Mouse (Mus musculus): ENCODE data around the gene Gm20388. TPM values are rescaled to one million over a fixed set of nuclear protein-coding genes. Genes with fewer than 3 reads are reported as not detected.
"Not testable (repeated sequence)": the region's sequence is repeated elsewhere in the genome, so short reads cannot be mapped to it uniquely, and the experiment has no call there.

Gm20388 gene
- polyA plus RNA-seq, 1 experiment from 2014 or later, result 7.4 TPM

DNA sequence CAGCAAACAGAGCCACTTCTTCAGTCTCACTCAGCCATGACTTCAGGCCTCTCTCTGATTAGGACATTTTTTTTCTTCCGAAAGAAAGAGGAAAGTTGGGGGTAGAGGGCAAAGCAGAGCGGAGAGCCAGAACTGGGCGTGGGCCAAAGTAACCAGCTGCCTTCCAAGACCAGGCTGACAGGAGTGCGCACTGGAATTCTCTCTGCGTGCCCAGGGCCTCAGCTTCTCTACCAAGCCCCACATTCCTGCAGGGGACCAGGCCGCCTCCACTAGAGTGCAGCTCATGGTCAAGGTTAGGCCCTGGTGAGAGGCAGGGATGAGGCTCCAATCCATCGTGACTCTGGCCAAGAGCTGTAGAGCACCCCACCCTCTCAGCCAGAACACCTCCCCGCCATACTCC lies 1520.9 kb downstream of the Gm20388 start:
- H3K27ac ChIP-seq (ENCODE audit: low read length), result no peak overlapping the region
- WGBS, result 51% methylated on average over 8 of the region's 8 CpGs
- no peak overlapping the region for H3K9ac ChIP-seq (ENCODE audit: low read length)
- H3K9me3 ChIP-seq (replicated peaks; ENCODE audit: control insufficient read depth, low read length), result no peaks in the 10 kb centered on the region
- no peaks in the 10 kb centered on the region for H3K27me3 ChIP-seq (ENCODE audit: control insufficient read depth, insufficient read depth, low read length)
- H3K4me3 ChIP-seq (replicated peaks; ENCODE audit: low read length), result no peak overlapping the region
- H3K4me1 ChIP-seq (ENCODE audit: control insufficient read depth, insufficient read depth, low read length), result peaks cover 2% of the 10 kb centered on the region; the same call in 1 of the 2 replicates
- H3K4me2 ChIP-seq (ENCODE audit: low read depth, low read length), result no peak overlapping the region
- H3K36me3 ChIP-seq (ENCODE audit: control insufficient read depth, insufficient read depth, low read length), result no peaks in the 10 kb centered on the region
- no peak for ATAC-seq (ENCODE audit: insufficient read depth, low FRiP score)

DNA sequence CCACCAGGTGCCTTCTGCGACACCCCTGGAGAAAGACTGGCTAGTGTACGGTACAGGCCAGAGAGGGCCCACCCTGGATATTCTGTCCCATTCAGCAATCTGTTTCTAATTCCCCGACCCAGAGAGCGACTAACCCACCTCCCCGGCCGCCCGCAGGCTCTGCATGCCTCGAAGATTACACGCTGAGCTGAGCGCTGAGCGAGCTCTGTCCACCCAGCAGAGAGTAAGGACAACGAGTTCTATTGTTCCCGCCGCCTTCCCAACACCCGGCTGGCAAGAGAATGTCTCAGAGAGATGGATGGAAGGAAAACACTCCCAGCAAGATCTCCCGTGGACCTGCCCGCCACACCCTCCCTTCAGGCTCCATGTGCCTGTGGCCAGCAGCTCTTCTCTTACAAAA lies 1522.8 kb downstream of the Gm20388 start:
- Histone ChIP-seq H3K36me3 (ENCODE audit: control insufficient read depth, insufficient read depth, low read length) (no peaks in the 10 kb centered on the region), H3K4me2 (ENCODE audit: low read depth, low read length) (no peak overlapping the region), H3K4me3 (replicated peaks; ENCODE audit: low read length) (no peak overlapping the region), H3K9me3 (replicated peaks; ENCODE audit: control insufficient read depth, low read length) (no peaks in the 10 kb centered on the region), H3K27ac (ENCODE audit: low read length) (no peak overlapping the region), H3K9ac (ENCODE audit: low read length) (peak overlapping the region; percentile 30; the same call in 1 of the 2 replicates), H3K4me1 (ENCODE audit: control insufficient read depth, insufficient read depth, low read length) (peaks cover 5% of the 10 kb centered on the region; the same call in 1 of the 2 replicates), H3K27me3 (ENCODE audit: control insufficient read depth, insufficient read depth, low read length) (no peaks in the 10 kb centered on the region)
- ATAC-seq (ENCODE audit: insufficient read depth, low FRiP score), result no peak
- 28% methylated on average over 17 of the region's 17 CpGs for WGBS

DNA sequence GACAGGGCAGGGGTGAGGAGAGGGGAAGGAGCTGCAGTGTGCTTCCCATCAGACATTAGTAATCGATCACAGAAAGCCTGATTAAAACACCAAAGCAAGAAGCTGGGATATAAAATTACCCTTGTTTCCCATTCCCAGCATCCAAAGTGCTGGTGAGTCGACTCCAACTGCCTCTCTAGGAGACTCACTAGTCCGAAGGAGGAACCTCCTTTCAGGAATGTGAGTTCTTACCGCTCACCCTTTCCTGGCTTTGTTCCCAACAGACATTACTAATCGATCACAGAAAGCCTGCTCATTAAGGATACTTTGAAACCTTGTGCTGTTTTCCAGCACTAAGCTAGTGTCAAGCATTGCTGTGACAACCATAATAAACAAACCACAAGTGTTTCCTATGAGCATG lies 1526.0 kb downstream of the Gm20388 start:
- Histone ChIP-seq H3K9me3 (replicated peaks; ENCODE audit: control insufficient read depth, low read length) (no peaks in the 10 kb centered on the region), H3K27ac (ENCODE audit: low read length) (no peak overlapping the region), H3K4me2 (ENCODE audit: low read depth, low read length) (peak overlapping the region; percentile 27; the same call in 1 of the 2 replicates), H3K27me3 (ENCODE audit: control insufficient read depth, insufficient read depth, low read length) (no peaks in the 10 kb centered on the region), H3K4me3 (replicated peaks; ENCODE audit: low read length) (no peak overlapping the region), H3K9ac (ENCODE audit: low read length) (no peak overlapping the region), H3K4me1 (ENCODE audit: control insufficient read depth, insufficient read depth, low read length) (peaks cover 5% of the 10 kb centered on the region; the same call in 1 of the 2 replicates), H3K36me3 (ENCODE audit: control insufficient read depth, insufficient read depth, low read length) (no peaks in the 10 kb centered on the region)
- no peak for ATAC-seq (ENCODE audit: insufficient read depth, low FRiP score)
- WGBS, result 52% methylated on average over 5 of the region's 5 CpGs

DNA sequence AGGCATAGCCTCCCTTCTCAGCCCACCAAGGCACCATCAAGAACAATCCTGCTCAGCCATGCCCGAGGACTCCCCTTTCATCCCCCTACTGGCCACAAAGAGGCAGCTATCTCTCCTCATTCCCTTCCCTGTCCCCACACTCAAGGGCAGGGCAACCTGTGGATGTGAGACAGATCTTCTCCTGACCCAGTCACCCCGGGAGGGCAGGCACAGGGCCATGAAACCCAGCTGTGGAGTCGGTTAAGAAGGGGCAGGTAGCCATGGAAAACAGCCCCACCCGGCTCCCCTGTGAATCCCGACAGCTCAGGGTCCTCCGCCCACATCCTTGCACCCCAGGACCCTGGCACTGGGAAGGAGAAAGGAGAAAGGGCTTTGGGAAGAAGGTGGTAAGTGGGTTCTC lies 1526.9 kb downstream of the Gm20388 start:
- peaks cover 5% of the 10 kb centered on the region; the same call in 1 of the 2 replicates for H3K4me1 ChIP-seq (ENCODE audit: control insufficient read depth, insufficient read depth, low read length)
- H3K27me3 ChIP-seq (ENCODE audit: control insufficient read depth, insufficient read depth, low read length), result no peaks in the 10 kb centered on the region
- no peak overlapping the region for H3K4me2 ChIP-seq (ENCODE audit: low read depth, low read length)
- H3K9ac ChIP-seq (ENCODE audit: low read length), result no peak overlapping the region
- WGBS, result 60% methylated on average over 6 of the region's 6 CpGs
- no peak overlapping the region for H3K27ac ChIP-seq (ENCODE audit: low read length)
- H3K4me3 ChIP-seq (replicated peaks; ENCODE audit: low read length), result no peak overlapping the region
- H3K36me3 ChIP-seq (ENCODE audit: control insufficient read depth, insufficient read depth, low read length), result no peaks in the 10 kb centered on the region
- H3K9me3 ChIP-seq (replicated peaks; ENCODE audit: control insufficient read depth, low read length), result no peaks in the 10 kb centered on the region
- ATAC-seq (ENCODE audit: insufficient read depth, low FRiP score), result no peak

DNA sequence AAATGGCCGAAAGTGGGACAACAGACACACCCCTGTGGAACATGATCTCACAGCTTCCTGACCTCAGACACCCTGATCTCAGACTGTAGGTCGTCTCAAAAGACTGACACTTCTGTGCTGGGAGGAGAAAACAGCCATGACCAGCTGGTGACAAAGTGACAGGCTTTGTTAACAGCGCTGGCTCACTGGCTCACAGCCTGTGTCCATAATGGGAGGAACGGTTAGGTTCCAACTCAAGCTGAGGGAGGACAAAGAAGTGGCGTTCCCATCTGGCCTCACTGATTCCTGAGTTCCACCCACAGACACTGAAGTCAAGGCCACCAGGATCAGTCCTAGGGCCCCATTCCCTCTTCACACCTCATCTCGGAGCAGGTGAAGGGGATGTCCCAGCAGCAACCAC lies 1527.5 kb downstream of the Gm20388 start:
- 43% methylated on average over 6 of the region's 6 CpGs for WGBS
- no peak overlapping the region for H3K4me2 ChIP-seq (ENCODE audit: low read depth, low read length)

DNA sequence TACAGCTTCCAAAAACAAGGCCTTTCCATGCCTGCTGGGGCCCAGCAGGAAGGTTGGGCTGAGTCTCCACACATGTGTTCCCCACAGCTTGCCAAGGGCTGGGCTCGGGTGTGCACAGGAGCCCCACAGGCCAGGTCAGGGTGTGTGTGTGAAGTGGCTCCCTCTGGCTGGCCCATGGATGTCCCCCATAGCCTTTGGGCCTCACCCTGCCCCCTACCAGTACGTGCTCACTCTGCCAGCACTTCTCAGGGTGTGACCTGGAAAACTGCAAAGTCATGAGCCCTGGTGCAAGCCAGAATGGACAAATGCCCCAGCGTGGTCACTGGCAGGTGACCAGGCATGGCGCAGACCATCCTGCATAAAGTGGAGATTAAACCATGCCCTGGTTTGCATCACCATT lies 1528.7 kb downstream of the Gm20388 start:
- ATAC-seq (ENCODE audit: insufficient read depth, low FRiP score), result no peak
- Histone ChIP-seq H3K4me2 (ENCODE audit: low read depth, low read length) (no peak overlapping the region), H3K4me1 (ENCODE audit: control insufficient read depth, insufficient read depth, low read length) (0 out of 2 replicates have a peak, but pooled peaks cover 5% of the 10 kb centered on the region), H3K27me3 (ENCODE audit: control insufficient read depth, insufficient read depth, low read length) (no peaks in the 10 kb centered on the region), H3K27ac (ENCODE audit: low read length) (no peak overlapping the region), H3K4me3 (replicated peaks; ENCODE audit: low read length) (no peak overlapping the region), H3K36me3 (ENCODE audit: control insufficient read depth, insufficient read depth, low read length) (no peaks in the 10 kb centered on the region), H3K9ac (ENCODE audit: low read length) (no peak overlapping the region), H3K9me3 (replicated peaks; ENCODE audit: control insufficient read depth, low read length) (no peaks in the 10 kb centered on the region)
- WGBS, result 73% methylated on average over 4 of the region's 4 CpGs

More for the DNA sequence above, 1527.5 kb downstream of the Gm20388 start:
- Histone ChIP-seq H3K4me1 (ENCODE audit: control insufficient read depth, insufficient read depth, low read length) (peaks cover 5% of the 10 kb centered on the region; the same call in 1 of the 2 replicates), H3K36me3 (ENCODE audit: control insufficient read depth, insufficient read depth, low read length) (no peaks in the 10 kb centered on the region), H3K27ac (ENCODE audit: low read length) (no peak overlapping the region), H3K9me3 (replicated peaks; ENCODE audit: control insufficient read depth, low read length) (no peaks in the 10 kb centered on the region), H3K4me3 (replicated peaks; ENCODE audit: low read length) (no peak overlapping the region), H3K9ac (ENCODE audit: low read length) (no peak overlapping the region), H3K27me3 (ENCODE audit: control insufficient read depth, insufficient read depth, low read length) (no peaks in the 10 kb centered on the region)
- no peak for ATAC-seq (ENCODE audit: insufficient read depth, low FRiP score)

DNA sequence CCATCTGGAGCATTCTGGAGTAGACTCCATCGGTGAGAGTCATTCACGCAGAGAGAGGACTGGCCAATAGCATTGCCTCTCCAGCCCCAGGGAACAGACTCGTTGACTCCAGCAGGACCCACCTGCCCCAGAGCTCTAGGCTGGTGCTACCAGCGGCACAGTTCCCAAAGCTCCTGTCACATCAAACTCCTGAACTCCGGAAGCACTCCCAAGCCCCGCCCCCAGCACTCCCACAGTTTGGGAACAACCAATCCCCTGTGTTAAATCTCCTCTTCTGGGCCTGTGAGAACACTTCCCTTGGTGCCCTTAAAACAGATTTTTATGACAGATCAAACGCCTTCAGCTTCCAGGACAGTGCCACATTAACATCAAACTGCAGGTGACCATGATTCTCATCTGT lies 1532.7 kb downstream of the Gm20388 start:
- no peak overlapping the region for H3K4me2 ChIP-seq (ENCODE audit: low read depth, low read length)
- no peaks in the 10 kb centered on the region for H3K9me3 ChIP-seq (replicated peaks; ENCODE audit: control insufficient read depth, low read length)
- no peak overlapping the region for H3K4me3 ChIP-seq (replicated peaks; ENCODE audit: low read length)
- H3K4me1 ChIP-seq (ENCODE audit: control insufficient read depth, insufficient read depth, low read length), result no peaks in the 10 kb centered on the region
- no peak overlapping the region for H3K27ac ChIP-seq (ENCODE audit: low read length)
- no peaks in the 10 kb centered on the region for H3K36me3 ChIP-seq (ENCODE audit: control insufficient read depth, insufficient read depth, low read length)
- WGBS, result 59% methylated on average over 7 of the region's 7 CpGs
- no peaks in the 10 kb centered on the region for H3K27me3 ChIP-seq (ENCODE audit: control insufficient read depth, insufficient read depth, low read length)
- no peak for ATAC-seq (ENCODE audit: insufficient read depth, low FRiP score)
- H3K9ac ChIP-seq (ENCODE audit: low read length), result no peak overlapping the region

DNA sequence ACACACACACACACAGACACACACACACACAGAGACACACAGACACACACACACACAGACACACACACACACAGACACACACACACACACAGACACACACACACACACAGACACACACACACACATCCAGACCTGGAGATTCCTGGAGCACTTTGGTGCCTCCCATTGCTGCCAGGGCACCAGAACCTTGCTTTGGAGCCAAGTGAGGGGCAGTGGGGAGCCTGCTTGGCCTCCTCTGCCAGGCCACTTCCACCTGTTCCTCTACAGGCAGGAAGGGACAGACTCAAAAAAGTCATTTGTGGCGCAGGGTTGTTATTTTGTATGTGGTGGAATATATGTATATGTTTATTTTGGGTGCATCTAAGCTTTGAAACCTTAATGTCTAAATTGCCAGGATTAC lies 1533.9 kb downstream of the Gm20388 start:
- not testable (repeated sequence) for H3K9ac ChIP-seq (ENCODE audit: low read length); H3K27me3 ChIP-seq (ENCODE audit: control insufficient read depth, insufficient read depth, low read length); H3K36me3 ChIP-seq (ENCODE audit: control insufficient read depth, insufficient read depth, low read length); H3K4me2 ChIP-seq (ENCODE audit: low read depth, low read length); H3K4me1 ChIP-seq (ENCODE audit: control insufficient read depth, insufficient read depth, low read length); ATAC-seq (ENCODE audit: insufficient read depth, low FRiP score); H3K27ac ChIP-seq (ENCODE audit: low read length); H3K4me3 ChIP-seq (replicated peaks; ENCODE audit: low read length); H3K9me3 ChIP-seq (replicated peaks; ENCODE audit: control insufficient read depth, low read length)
- 88% methylated on average over 1 of the region's 1 CpGs for WGBS

DNA sequence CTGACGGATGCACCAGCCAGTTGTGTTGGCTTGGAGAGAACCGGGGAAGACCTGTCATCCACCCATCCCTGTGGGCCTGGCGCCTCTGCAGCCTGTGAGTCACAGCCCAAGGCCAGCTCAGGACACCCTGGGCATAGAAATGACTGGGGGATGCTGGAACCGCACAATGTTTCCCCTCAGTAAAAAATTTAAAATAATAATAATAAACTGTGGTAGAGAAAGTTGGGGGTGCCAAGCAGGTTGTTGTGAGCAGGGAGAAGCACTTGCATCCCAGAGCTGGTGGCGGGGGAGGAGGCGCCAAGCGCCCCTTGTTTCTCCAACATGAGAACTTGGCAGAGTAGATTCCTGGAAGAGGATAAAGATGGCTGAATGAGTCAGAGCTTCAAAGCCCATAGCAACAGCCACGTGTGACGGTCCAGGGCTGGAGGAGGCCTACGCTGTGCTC lies 1534.4 kb downstream of the Gm20388 start:
- no peak overlapping the region for H3K4me3 ChIP-seq (replicated peaks; ENCODE audit: low read length)
- no peak overlapping the region for H3K27ac ChIP-seq (ENCODE audit: low read length)
- no peaks in the 10 kb centered on the region for H3K36me3 ChIP-seq (ENCODE audit: control insufficient read depth, insufficient read depth, low read length)
- H3K9me3 ChIP-seq (replicated peaks; ENCODE audit: control insufficient read depth, low read length), result no peaks in the 10 kb centered on the region
- no peak overlapping the region for H3K9ac ChIP-seq (ENCODE audit: low read length)
- H3K4me1 ChIP-seq (ENCODE audit: control insufficient read depth, insufficient read depth, low read length), result no peaks in the 10 kb centered on the region
- no peaks in the 10 kb centered on the region for H3K27me3 ChIP-seq (ENCODE audit: control insufficient read depth, insufficient read depth, low read length)
- H3K4me2 ChIP-seq (ENCODE audit: low read depth, low read length), result no peak overlapping the region
- 87% methylated on average over 10 of the region's 10 CpGs for whole genome bisulfite sequencing
- ATAC-seq (ENCODE audit: insufficient read depth, low FRiP score), result no peak
